Mouse (Mus musculus): Measurements from ENCODE around the gene Mxra8. TPM values are rescaled to one million over a fixed set of nuclear protein-coding genes. Genes with fewer than 3 reads are reported as not detected.

The Mxra8 gene
- polyA plus RNA-seq, 1 experiment: 38.0 TPM

DNA sequence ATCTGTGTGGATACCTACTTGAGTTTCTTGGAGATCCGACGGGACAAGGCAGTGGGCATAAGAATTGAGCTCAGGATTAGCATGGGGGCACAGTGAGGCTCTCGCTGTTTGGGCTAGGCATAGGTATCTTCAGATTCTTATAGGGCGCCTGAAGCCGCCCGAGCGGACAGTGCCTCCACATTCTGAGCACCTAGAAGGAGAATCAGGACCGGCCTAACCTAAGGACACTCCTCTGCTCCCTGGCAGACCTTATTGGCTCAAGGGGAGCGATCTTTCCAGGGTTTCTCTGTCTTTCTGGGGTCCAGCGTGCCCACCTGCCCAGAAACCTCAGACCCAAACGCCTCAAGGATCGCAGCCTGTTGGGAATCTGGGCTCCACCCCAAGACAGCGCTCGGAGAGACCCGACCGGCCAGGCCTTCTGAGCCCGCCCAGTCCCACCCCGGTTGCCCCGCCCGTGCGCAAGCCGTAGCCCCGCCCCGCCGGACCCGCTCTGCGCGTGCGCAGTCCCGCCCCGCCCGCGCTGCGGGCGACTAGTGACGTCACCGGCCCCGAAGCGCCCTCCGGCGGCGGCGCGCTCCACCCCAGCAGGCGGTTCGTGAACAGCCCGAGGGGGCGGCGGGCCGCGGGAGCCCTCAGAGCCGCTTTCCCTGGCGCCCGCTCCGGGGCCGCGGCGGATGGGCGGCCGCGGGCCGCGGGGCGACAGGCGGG is 7.5 kb downstream of the Mxra8 start, which contains the start of gene Dvl1:
Dvl1 (plus strand) TSS at position 532 of the 708 bp plus-strand sequence.
- H3K27me3 ChIP-seq (ENCODE audit: control insufficient read depth, insufficient read depth, insufficient read length): no peaks in the 10 kb centered on the region
- H3K4me3 ChIP-seq (ENCODE audit: insufficient read depth, poor library complexity, severe bottlenecking): peak within 1 kb of the TSS; percentile 76
- peak; percentile 90 for TF ChIP-seq CTCF (IDR thresholded peaks at IDR 0.05; ENCODE audit: control insufficient read depth, insufficient read depth, insufficient read length)
- no peak for TF ChIP-seq USF1 (IDR thresholded peaks at IDR 0.05; ENCODE audit: low read depth)
- peaks cover 14% of the 10 kb centered on the region for H3K36me3 ChIP-seq (ENCODE audit: control insufficient read depth, insufficient read depth)
- H3K79me3 ChIP-seq (ENCODE audit: low read depth): peaks cover 44% of the 10 kb centered on the region
- H3ac ChIP-seq (ENCODE audit: control insufficient read depth, insufficient read length, low read depth): peak within 1 kb of the TSS; percentile 81
- peaks cover 46% of the 10 kb centered on the region for H3K79me2 ChIP-seq (ENCODE audit: control insufficient read depth, insufficient read depth)

DNA sequence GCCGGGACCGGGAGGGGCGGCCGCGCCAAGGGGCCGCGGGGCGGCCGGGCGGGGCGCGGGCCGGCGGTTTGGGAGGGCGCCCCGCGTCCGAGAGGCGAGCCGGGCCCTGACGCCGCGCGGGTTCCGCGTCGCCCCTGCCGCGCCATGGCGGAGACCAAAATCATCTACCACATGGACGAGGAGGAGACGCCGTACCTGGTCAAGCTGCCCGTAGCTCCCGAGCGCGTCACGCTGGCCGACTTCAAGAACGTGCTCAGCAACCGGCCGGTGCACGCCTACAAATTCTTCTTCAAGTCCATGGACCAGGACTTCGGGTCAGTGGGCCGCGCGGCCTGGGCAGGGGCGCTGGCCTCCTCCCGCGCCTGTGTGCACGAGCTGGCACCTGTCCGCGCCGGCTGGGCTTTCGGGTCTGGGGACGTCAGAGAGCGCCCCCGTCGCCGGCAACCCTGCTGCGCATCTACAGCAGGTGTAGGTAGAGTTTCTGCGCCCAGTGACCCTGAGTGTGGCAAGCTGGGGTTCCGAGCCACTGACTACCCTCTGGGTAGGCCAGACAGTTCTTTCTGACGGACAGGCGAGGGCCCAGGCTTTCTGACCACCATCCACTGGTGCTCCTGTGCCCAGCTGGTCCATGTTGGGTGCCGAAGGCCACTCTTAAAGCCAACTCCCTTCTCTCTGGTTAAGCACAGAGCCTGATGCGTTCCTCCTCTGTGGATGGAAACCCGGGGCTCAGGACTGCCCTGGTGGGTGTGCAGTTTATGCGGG is 8.3 kb downstream of the Mxra8 start:
- peaks cover 9% of the 10 kb centered on the region for H3K36me3 ChIP-seq (ENCODE audit: control insufficient read depth, insufficient read depth)
- peak overlapping the region; percentile 81 for H3ac ChIP-seq (ENCODE audit: control insufficient read depth, insufficient read length, low read depth)
- H3K79me2 ChIP-seq (ENCODE audit: control insufficient read depth, insufficient read depth): peaks cover 54% of the 10 kb centered on the region
- no peaks in the 10 kb centered on the region for H3K27me3 ChIP-seq (ENCODE audit: control insufficient read depth, insufficient read depth, insufficient read length)
- peaks cover 51% of the 10 kb centered on the region for H3K79me3 ChIP-seq (ENCODE audit: low read depth)
- no peak for TF ChIP-seq MYOD1 (IDR thresholded peaks at IDR 0.05; ENCODE audit: control insufficient read depth, insufficient read length, low read depth)
- no peak for TF ChIP-seq MYOG (IDR thresholded peaks at IDR 0.05; ENCODE audit: control insufficient read depth, extremely low read depth, insufficient read length)
- peak; percentile 22 for TF ChIP-seq CTCF (IDR thresholded peaks at IDR 0.05; ENCODE audit: control insufficient read depth, insufficient read depth, insufficient read length)
- peak overlapping the region; percentile 76 for H3K4me3 ChIP-seq (ENCODE audit: insufficient read depth, poor library complexity, severe bottlenecking)

DNA sequence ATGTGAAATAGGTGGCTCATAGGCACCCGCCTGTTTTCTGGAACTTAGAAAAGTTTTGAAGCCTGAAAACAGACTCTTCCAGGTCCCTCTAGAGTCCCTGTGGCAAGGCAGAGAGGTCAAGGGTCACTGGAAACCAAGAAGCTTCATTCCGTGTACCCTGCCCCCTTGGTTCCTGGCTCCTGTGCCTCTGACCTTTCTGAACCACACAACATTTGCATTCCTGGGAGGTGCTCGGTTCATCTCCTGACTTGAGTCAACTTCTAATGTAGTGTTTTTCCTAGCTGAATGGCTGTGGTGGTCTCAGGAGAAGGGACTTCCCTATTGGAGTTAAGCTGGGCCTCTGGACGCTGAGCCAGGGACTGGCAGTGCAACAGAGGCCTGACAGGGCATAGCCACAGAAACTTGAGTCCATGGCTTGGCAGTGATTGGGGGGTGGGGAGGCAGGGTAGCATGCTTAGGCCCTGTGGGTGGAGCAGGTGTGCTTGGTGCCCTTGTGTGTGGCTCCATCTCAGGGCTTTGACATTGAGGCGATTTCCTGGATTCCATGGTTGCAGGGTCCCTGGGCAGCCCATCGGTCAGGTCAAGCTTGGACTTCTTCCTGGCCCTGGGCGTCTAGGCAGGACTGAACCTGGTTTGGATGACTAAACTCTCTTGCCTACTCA is 9.1 kb downstream of the Mxra8 start:
- no peaks in the 10 kb centered on the region for H3K27me3 ChIP-seq (ENCODE audit: control insufficient read depth, insufficient read depth, insufficient read length)
- H3ac ChIP-seq (ENCODE audit: control insufficient read depth, insufficient read length, low read depth): peak overlapping the region; percentile 43
- no peak for TF ChIP-seq USF1 (IDR thresholded peaks at IDR 0.05; ENCODE audit: low read depth)
- H3K4me3 ChIP-seq (ENCODE audit: insufficient read depth, poor library complexity, severe bottlenecking): peak overlapping the region; percentile 76
- peaks cover 56% of the 10 kb centered on the region for H3K79me3 ChIP-seq (ENCODE audit: low read depth)
- peaks cover 61% of the 10 kb centered on the region for H3K79me2 ChIP-seq (ENCODE audit: control insufficient read depth, insufficient read depth)
- peaks cover 5% of the 10 kb centered on the region for H3K36me3 ChIP-seq (ENCODE audit: control insufficient read depth, insufficient read depth)

DNA sequence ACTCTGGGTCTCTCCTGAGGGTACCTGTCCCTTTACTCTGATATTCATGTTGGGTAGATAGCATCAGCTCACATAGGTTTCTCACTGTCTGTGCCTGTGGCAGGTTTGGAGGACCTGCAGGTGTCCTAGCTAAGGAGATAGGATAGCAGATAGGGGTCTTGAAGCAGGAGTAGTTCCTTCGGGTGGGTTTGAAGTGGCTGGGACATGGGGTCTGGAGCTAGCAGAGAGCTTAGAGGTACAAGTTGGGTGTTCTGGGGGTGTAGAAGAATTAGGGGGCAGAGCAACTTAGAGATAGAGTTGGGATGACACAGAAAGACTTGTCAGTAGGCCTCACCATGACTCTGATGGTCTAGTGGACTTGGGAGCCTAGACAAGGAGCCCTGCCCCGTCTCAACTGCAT is 9.9 kb downstream of the Mxra8 start:
- Histone ChIP-seq H3K79me2 (ENCODE audit: control insufficient read depth, insufficient read depth) (peaks cover 66% of the 10 kb centered on the region), H3K27me3 (ENCODE audit: control insufficient read depth, insufficient read depth, insufficient read length) (no peaks in the 10 kb centered on the region), H3K36me3 (ENCODE audit: control insufficient read depth, insufficient read depth) (peaks cover 7% of the 10 kb centered on the region), H3K79me3 (ENCODE audit: low read depth) (peaks cover 56% of the 10 kb centered on the region), H3K4me3 (ENCODE audit: insufficient read depth, poor library complexity, severe bottlenecking) (no peak overlapping the region), H3ac (ENCODE audit: control insufficient read depth, insufficient read length, low read depth) (no peak overlapping the region)
- TF ChIP-seq CTCF (IDR thresholded peaks at IDR 0.05; ENCODE audit: control insufficient read depth, insufficient read depth, insufficient read length): no peak
- no peak for TF ChIP-seq USF1 (IDR thresholded peaks at IDR 0.05; ENCODE audit: low read depth)
- TF ChIP-seq CEBPB (IDR thresholded peaks at IDR 0.05; ENCODE audit: low read depth): no peak
- no peak for TF ChIP-seq MAX (IDR thresholded peaks at IDR 0.05)
- TF ChIP-seq MYOG (IDR thresholded peaks at IDR 0.05; ENCODE audit: control insufficient read depth, extremely low read depth, insufficient read length): no peak
- TF ChIP-seq MYOD1 (IDR thresholded peaks at IDR 0.05; ENCODE audit: control insufficient read depth, insufficient read length, low read depth): no peak
- TF ChIP-seq FOSL1 (IDR thresholded peaks at IDR 0.05; ENCODE audit: insufficient read depth, low read length, poor library complexity, severe bottlenecking): no peak

DNA sequence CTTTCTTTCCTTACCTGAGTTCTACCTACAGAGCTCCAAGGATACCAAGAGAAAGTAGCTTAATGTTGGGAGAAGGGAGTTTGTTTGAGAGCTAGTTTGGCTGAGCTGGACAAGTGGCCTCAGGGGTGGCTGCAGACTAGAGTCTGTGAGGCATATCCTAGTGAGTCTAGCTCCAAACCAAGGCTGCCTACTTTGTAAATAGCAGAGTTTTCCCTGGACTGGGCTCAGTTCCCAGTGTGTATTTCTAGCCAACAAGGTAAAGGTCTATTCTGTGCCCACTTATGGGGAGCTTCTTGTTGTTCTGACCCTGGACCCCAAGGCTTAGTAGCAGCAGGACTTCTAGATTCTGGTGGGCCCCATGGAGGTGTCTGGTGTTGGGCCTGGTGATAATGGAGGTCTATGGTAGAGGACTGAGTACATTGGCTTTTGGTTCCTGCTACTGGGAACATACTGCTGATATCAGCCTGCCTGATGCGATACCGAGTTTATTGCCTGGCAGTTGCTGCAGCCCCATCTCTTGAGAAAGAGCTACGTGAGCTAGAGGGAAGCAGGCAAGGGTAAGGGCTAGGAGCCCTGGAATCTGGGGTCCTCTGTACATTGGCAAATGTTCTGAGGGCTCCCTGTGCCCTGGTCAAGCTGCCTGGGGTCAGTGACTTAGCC is 10.4 kb downstream of the Mxra8 start:
- Histone ChIP-seq H3ac (ENCODE audit: control insufficient read depth, insufficient read length, low read depth) (no peak overlapping the region), H3K79me2 (ENCODE audit: control insufficient read depth, insufficient read depth) (peaks cover 66% of the 10 kb centered on the region), H3K4me3 (ENCODE audit: insufficient read depth, poor library complexity, severe bottlenecking) (no peak overlapping the region), H3K79me3 (ENCODE audit: low read depth) (peaks cover 56% of the 10 kb centered on the region), H3K27me3 (ENCODE audit: control insufficient read depth, insufficient read depth, insufficient read length) (no peaks in the 10 kb centered on the region), H3K36me3 (ENCODE audit: control insufficient read depth, insufficient read depth) (peaks cover 10% of the 10 kb centered on the region)
- TF ChIP-seq CTCF (IDR thresholded peaks at IDR 0.05; ENCODE audit: control insufficient read depth, insufficient read depth, insufficient read length): no peak
- TF ChIP-seq MYOG (IDR thresholded peaks at IDR 0.05; ENCODE audit: control insufficient read depth, extremely low read depth, insufficient read length): no peak
- no peak for TF ChIP-seq FOSL1 (IDR thresholded peaks at IDR 0.05; ENCODE audit: insufficient read depth, low read length, poor library complexity, severe bottlenecking)
- TF ChIP-seq USF1 (IDR thresholded peaks at IDR 0.05; ENCODE audit: low read depth): no peak
